Mouse (Mus musculus) liver, adult (tissue): ENCODE measurements at regions not wholly inside any gene's neighbourhood (a gene's known extent, or its start where the extent isn't known, plus 50 kb on each side); places are given as distances from the start of the nearest gene placed in this dataset.
A peak's percentile ranks its signal among the peaks of the same experiment; 100 is the strongest.

Experiments used
- GATA4 ChIP-seq: IDR thresholded peaks from 2 replicates; pipeline ENCODE4 v1.6.1; 2014; ENCODE audit warnings: mild to moderate bottlenecking, low read length; ENCODE audit not compliant: insufficient replicate concordance

GRCm38 (mm10) chr10:66900781-66901180 lies 195.1 kb upstream of the Jmjd1c start:
- TF ChIP-seq GATA4: no peak

DNA sequence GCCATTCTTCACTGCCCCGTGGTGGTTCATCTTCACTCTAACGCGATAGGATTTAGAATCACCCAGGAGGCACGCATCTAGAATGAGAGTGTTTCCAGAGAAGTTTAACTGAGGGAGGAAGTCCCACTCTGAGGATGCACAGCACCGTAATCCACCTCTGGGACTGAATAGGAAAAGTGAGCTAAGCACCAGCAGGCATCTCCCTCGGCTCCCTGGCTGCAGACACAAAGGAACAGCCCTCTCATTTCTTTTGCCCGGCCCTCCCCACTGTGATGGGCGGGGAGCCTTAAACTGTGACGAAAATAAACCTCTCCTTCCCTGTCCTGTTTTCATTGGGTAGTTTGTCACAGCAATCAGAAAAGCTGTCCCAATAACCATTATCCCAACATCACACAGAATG lies 194.1 kb upstream of the Jmjd1c start:
- no peak for TF ChIP-seq GATA4

GRCm38 (mm10) chr10:66904552-66905367 lies 191.2 kb upstream of the Jmjd1c start:
- TF ChIP-seq GATA4: no peak

DNA sequence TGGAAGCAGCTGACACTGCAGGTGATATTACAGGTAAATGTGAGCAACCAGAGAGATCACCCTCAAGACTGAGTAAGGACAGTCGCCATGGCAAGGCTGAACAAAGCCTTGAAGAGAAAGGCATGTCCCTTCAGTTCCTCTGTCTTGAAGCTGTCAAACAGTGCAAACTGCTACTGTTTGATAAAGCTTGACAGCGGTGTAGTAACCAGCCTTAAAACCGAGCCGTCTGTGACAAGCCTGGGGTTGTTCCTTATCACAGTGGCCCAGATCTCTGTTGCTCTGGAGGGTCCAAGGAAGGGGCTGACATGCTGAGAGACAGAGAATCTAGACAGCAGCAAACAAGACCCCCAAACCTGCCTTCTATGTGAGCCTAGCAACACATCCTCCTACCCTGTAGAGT lies 188.1 kb upstream of the Jmjd1c start:
- TF ChIP-seq GATA4: no peak

DNA sequence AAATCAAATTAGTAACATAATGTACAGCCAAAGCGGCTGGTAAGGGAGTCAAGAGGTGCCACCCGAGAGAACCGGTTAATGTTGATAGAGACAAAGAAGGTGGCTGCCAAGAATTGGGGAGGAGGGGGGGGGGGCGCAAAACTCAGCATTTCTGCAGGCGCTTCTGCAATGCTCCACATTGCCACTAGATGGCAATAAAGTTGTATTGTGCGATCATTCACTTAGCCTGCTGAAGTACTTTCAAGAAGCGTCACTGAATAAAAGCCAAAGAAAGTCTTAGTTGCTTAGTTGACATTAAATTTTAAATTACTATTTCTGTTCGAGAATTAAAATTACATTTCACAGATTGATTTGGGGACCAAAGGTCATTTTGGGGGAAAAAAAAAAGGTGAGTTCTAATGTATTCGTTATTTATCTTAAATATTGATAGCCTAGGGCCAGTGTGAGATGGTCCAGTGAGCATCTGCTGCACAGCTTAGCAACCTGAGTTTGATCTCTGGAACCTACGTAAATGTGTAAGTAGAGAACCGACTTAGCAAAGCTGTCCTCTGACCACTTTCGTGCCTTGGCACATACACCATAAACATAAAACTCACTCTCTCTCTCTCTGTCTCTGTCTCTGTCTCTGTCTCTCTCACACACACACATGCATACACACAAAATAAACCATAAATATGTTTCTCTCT lies 186.6 kb upstream of the Jmjd1c start:
- TF ChIP-seq GATA4: no peak

DNA sequence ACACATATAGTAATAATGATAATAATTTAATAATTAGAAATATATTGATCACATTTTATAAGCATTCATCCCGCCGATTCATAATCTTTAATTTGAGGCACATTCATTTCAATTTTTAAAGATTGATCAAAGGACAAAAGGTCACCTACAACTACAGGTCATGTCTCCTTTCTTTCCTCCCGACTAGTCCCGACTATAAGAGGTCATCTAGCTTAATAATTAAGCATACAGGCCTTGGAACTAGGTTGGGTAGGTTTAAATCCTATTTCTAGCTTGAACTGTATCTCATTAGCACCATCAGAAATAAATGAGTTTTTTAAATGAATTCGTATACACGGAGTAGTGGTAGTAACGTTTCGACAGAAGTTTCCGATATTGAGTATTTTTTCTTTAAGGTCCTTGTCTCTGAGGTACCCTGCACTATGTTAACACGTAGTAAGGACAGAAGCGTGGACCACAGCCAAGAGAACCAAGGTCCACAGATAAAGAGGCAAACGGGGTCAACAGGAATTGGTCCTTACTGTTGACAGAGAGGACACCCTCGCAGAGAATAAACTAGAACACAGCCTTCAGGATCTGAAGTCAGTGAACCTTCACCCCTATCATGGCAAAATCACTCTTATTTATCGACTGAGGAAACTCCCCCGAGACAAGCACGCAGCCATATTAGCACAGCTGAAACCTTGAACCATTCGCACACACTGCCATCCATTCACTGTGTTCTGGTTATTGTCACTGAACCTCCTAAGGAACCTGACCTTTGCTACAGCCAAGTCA lies 185.8 kb upstream of the Jmjd1c start:
- TF ChIP-seq GATA4: peak; percentile 94

DNA sequence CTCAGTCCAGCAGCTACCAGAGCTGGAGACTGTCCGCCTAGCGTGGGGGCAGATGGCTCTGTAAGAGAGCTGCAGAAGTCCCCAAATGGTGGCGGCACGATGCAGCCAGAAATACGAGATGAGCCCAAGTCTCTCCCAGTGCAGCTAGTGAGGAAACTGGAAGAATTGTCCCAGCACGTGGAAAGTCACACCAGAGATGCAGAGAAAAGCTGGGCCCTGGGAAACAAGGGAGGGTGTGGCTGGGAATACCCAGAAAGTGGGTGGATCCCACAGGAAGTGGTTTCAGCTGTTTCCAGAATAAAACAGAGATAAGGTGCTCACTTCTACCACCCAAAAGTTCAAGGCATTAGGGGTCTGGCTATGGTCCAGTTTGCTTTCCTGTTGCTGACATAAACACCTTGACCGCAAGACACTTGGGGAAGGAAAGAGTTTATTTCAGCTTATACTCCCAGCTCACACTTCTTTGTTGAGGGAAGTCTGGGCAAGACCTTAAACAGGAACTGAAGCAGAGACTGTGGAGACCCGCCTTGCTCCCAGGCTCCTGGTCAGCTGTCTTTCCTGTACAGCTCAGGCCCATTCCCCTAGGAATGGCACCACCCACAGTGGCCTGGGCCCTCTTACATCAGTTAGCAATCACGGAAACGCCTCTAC lies 184.5 kb upstream of the Jmjd1c start:
- peak; percentile 50; the same call in 1 of the 2 replicates for TF ChIP-seq GATA4

DNA sequence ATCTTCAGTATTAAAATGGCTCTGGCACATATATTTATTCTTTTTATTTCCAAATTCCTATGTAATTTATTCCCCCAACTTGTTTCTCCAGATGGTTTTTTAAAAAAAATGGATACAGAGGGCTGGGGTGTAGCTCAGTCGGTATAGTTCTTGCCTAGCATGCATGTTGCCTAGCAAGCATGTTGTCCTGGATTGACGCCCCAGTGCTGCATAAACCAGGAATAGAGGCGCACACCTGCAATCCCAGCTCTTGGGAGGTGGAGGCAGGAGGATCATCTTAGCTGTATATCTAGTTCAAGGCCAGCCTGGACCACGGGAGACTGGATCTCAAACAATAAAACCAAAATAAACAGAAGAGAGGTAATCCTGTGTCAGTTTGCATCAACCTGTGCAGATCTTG lies 183.5 kb upstream of the Jmjd1c start:
- no peak for TF ChIP-seq GATA4

DNA sequence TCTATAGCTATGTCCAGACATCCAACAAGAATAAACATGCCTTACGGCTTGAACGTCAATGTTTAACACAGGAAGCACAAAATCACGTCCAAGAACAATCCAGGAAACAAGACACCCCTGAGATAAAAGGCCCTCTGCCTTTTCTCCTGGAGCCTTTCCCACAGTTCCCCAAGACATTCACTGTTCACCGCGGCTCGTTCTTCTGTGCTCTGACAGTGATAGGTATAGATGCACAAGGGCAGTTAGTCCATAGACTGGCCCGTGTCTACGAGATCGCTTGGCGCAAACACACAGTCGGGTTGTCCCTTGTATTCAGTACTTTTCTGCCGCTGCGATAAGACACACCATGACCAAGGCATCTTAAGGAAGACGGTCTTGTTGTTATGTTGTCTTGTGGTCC lies 182.7 kb upstream of the Jmjd1c start:
- no peak for TF ChIP-seq GATA4

DNA sequence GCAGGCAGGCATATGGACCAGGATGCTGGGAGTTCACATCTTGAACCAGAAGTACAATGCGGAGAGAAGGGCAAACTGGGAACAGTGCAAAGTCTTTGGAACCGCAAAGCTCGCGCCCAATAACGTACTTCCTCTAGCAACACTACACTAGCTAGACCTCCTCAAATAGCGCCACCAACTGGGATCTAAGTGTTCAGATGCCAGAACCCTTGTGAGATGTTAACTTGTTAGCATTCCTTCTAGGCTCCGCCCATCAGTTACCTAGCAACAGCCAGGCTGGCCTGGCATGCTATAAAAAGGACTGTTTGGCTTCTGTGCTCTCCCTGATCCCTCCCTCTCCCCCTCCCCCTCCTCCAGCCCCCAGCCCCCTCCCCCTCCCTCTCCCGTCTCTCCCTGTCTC lies 182.3 kb upstream of the Jmjd1c start:
- TF ChIP-seq GATA4: no peak

GRCm38 (mm10) chr10:66914288-66914975 lies 181.5 kb upstream of the Jmjd1c start:
- no peak for TF ChIP-seq GATA4

DNA sequence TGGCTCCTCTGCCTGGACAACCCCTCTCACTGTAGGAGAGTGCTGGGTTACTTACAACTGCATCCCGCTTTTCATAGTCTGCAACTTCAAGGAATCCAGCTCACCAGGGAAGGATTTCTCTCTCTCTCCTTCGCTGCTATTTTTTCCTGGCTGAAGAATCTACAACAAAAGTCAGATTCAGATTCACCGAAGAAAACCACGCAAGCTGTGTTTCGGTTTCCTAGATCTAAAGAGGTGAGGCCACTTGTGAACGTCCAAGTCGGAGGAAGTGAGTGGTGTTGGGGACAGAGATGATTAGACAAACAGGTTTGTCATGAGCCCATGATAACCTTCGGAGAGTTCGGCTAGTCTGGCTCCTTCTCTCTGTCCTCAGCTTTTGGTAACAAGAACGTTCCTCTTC lies 180.1 kb upstream of the Jmjd1c start:
- no peak for TF ChIP-seq GATA4

GRCm38 (mm10) chr10:66917725-66918124 lies 178.2 kb upstream of the Jmjd1c start:
- no peak for TF ChIP-seq GATA4

DNA sequence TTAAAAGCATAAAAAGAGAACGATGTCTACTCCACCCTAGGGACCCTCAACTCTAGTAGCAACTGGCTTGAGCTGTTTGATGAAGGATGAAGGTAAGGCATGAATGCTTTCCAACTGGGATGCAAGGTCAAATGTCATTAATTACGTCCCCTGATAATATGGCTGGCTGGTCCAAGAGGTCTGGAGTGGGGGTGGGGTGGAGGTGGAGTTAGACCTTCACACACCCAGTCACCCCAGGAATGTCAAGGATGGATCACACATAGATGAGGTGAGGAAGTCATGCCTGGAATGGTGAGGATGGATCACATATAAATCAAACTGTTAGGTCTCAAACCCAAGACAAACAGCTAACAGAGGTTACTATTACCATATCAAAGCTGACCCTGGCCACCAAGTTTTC lies 177.2 kb upstream of the Jmjd1c start:
- TF ChIP-seq GATA4: no peak

GRCm38 (mm10) chr10:66919953-66920760 lies 175.8 kb upstream of the Jmjd1c start:
- TF ChIP-seq GATA4: no peak
